Mouse (Mus musculus) neutrophil, adult 5-6 weeks (primary cell): ENCODE results near the gene Nudt3. TPM values are rescaled to one million over a fixed set of nuclear protein-coding genes. Genes with fewer than 3 reads are reported as not detected.

Experiments
- total RNA-seq: library from RNA; stranded (forward); fragments of 200-1000 nt; gene quantifications from 2 replicates; pipeline ENCODE4 v1.2.3, GENCODE M21; 2017

Gene Nudt3
- total RNA-seq, 1 experiment from 2014 or later = 81.1 TPM

Other genes starting within 250 kb of the Nudt3 start
- gene Grm4, start 102.1 kb downstream of the Nudt3 start, total RNA-seq = not detected in 2 replicates
- gene Hmga1, start 67.0 kb downstream of the Nudt3 start, total RNA-seq = 29.8 and 34.0 TPM in 2 replicates
- 26.1 and 26.2 TPM in 2 replicates for gene AI413582, start 57.7 kb downstream of the Nudt3 start, total RNA-seq
- 39.0 TPM in 1 of 2 replicates, not detected in the other for gene RPS10-NUDT3, start 11.7 kb upstream of the Nudt3 start, total RNA-seq
- 1,097 and 1,122 TPM in 2 replicates for gene Rps10, start 13.2 kb upstream of the Nudt3 start, total RNA-seq
- gene Pacsin1, start 32.0 kb upstream of the Nudt3 start, total RNA-seq = 9.3 and 11.2 TPM in 2 replicates
- not detected in 2 replicates for gene Spdef, start 105.5 kb upstream of the Nudt3 start, total RNA-seq
- gene D17Wsu92e, start 197.2 kb upstream of the Nudt3 start, total RNA-seq = 76.8 and 81.2 TPM in 2 replicates
- 74.8 and 75.6 TPM in 2 replicates for gene Snrpc, start 214.7 kb upstream of the Nudt3 start, total RNA-seq
- 1.4 and 1.6 TPM in 2 replicates for gene Uhrf1bp1, start 232.9 kb upstream of the Nudt3 start, total RNA-seq